Mouse (Mus musculus): ENCODE data around the gene Zfp57. TPM values are rescaled to one million over a fixed set of nuclear protein-coding genes. Genes with fewer than 3 reads are reported as not detected.
A peak's percentile ranks its signal among the peaks of the same experiment; 100 is the strongest.
"Not testable (repeated sequence)": the region's sequence is repeated elsewhere in the genome, so short reads cannot be mapped to it uniquely, and the experiment has no call there.

The Zfp57 gene
- polyA plus RNA-seq, 1 experiment from 2014 or later: 3.4 TPM

DNA sequence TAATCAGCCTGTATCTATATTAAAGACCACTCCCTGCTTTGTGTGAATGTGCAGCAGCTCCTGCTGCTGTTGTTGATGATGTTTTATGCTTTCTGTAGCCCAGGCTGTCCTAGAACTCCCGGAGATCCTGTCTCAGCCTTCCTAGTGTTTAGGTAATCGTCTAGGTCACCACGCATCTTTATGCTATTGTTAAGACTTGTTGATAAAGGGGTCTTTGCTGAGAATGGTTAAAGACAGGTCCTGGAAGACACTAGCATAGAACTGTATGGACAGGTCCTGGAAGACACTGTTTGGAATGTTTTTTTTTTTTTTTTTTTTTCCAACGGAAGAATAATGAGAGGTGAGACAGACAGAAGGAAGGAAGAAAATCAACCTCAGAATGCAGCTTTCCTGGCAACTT lies 2.4 kb downstream of the Zfp57 start:
- Histone ChIP-seq H3K4me3 (ENCODE audit: low read depth, low read length) (peak overlapping the region; percentile 54; the same call in 1 of the 2 replicates), H3K4me1 (ENCODE audit: control insufficient read depth, low read depth, low read length) (no peaks in the 10 kb centered on the region; the same call in 1 of the 2 replicates), H3K27ac (ENCODE audit: low read length) (no peak overlapping the region), H3K27me3 (ENCODE audit: control insufficient read depth, insufficient read depth, low read depth, low read length) (peaks cover 11% of the 10 kb centered on the region), H3K9ac (ENCODE audit: low read depth, low read length) (no peak overlapping the region), H3K4me2 (ENCODE audit: low read depth, low read length) (peak overlapping the region; percentile 62; the same call in 1 of the 2 replicates), H3K36me3 (ENCODE audit: control insufficient read depth, insufficient read depth) (no peaks in the 10 kb centered on the region), H3K9me3 (replicated peaks; ENCODE audit: control insufficient read depth, low read length) (no peaks in the 10 kb centered on the region)
- no peak for ATAC-seq (ENCODE audit: low read depth)
- WGBS (ENCODE audit: insufficient replicate concordance): 35% methylated on average over 4 of the region's 4 CpGs

DNA sequence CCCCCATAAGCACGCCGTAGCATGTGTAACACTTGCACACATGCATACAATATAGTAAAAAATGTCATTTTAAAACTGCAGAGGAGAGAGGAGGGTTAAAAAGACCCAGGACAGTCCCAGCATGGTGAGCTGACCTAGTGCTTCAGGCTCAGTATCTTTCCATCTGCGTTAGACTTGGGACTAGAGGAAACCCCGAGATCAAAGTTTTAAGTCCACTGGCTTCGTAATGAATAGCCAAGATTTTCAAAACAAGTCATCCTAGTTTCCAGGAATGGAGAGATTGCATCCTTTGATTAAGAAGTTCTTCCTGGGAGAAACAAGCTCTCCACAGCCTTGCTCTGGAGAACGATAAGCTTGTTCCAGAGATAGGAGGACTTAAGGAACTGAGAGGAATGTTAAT lies 7.2 kb downstream of the Zfp57 start:
- H3K4me1 ChIP-seq (ENCODE audit: control insufficient read depth, low read depth, low read length): no peaks in the 10 kb centered on the region
- H3K9ac ChIP-seq (ENCODE audit: low read depth, low read length): no peak overlapping the region
- no peaks in the 10 kb centered on the region for H3K9me3 ChIP-seq (replicated peaks; ENCODE audit: control insufficient read depth, low read length)
- H3K27me3 ChIP-seq (ENCODE audit: control insufficient read depth, insufficient read depth, low read depth, low read length): peaks cover 3% of the 10 kb centered on the region; the same call in 1 of the 2 replicates
- no peak overlapping the region for H3K27ac ChIP-seq (ENCODE audit: low read length)
- H3K4me3 ChIP-seq (ENCODE audit: low read depth, low read length): no peak overlapping the region
- 72% methylated on average over 6 of the region's 6 CpGs for WGBS (ENCODE audit: insufficient replicate concordance)
- no peak for ATAC-seq (ENCODE audit: low read depth)
- no peak overlapping the region for H3K4me2 ChIP-seq (ENCODE audit: low read depth, low read length)
- no peaks in the 10 kb centered on the region for H3K36me3 ChIP-seq (ENCODE audit: control insufficient read depth, insufficient read depth)

- H3K9ac ChIP-seq (ENCODE audit: low read depth, low read length): no peak overlapping the region
- H3K27ac ChIP-seq (ENCODE audit: low read length): no peak overlapping the region
- no peak overlapping the region for H3K4me2 ChIP-seq (ENCODE audit: low read depth, low read length)
- no peaks in the 10 kb centered on the region for H3K9me3 ChIP-seq (replicated peaks; ENCODE audit: control insufficient read depth, low read length)
- no peaks in the 10 kb centered on the region for H3K36me3 ChIP-seq (ENCODE audit: control insufficient read depth, insufficient read depth)
- H3K4me3 ChIP-seq (ENCODE audit: low read depth, low read length): no peak overlapping the region
- no peaks in the 10 kb centered on the region for H3K4me1 ChIP-seq (ENCODE audit: control insufficient read depth, low read depth, low read length)
- no peaks in the 10 kb centered on the region for H3K27me3 ChIP-seq (ENCODE audit: control insufficient read depth, insufficient read depth, low read depth, low read length)
- ATAC-seq (ENCODE audit: low read depth): no peak
- 48% methylated on average over 17 of the region's 17 CpGs for WGBS (ENCODE audit: insufficient replicate concordance)
These were observed 8.6 kb downstream of the Zfp57 start for GRCm38 (mm10) chr17:37009460-37010042.

GRCm38 (mm10) chr17:37011719-37012118 lies 10.8 kb downstream of the Zfp57 start:
- Histone ChIP-seq H3K9ac (ENCODE audit: low read depth, low read length) (no peak overlapping the region), H3K36me3 (ENCODE audit: control insufficient read depth, insufficient read depth) (no peaks in the 10 kb centered on the region), H3K4me2 (ENCODE audit: low read depth, low read length) (no peak overlapping the region), H3K4me3 (ENCODE audit: low read depth, low read length) (no peak overlapping the region), H3K4me1 (ENCODE audit: control insufficient read depth, low read depth, low read length) (no peaks in the 10 kb centered on the region), H3K9me3 (replicated peaks; ENCODE audit: control insufficient read depth, low read length) (no peaks in the 10 kb centered on the region), H3K27me3 (ENCODE audit: control insufficient read depth, insufficient read depth, low read depth, low read length) (no peaks in the 10 kb centered on the region), H3K27ac (ENCODE audit: low read length) (no peak overlapping the region)
- ATAC-seq (ENCODE audit: low read depth): no peak
- 60% methylated on average over 3 of the region's 3 CpGs for WGBS (ENCODE audit: insufficient replicate concordance)

DNA sequence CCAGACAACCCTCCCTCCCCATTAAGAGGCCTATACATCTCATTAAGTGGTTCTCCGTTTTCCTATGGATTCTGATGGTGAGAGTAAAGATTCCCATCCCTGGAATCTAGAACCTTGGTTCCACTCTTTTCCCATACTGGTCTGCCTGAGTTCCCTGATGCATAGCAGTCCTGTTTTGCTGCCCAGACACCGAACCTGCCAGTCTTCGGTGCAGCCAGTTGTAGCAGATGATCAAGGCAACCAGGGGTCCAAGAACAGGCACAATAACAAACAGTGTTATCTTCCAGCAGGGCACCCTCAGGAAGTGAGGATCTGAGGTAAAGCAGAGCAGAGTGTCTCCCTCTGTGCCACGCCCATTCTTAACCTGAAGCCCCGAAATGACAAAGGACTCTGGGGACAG lies 11.2 kb downstream of the Zfp57 start:
- Histone ChIP-seq H3K9me3 (replicated peaks; ENCODE audit: control insufficient read depth, low read length) (no peaks in the 10 kb centered on the region), H3K27ac (ENCODE audit: low read length) (no peak overlapping the region), H3K36me3 (ENCODE audit: control insufficient read depth, insufficient read depth) (no peaks in the 10 kb centered on the region), H3K4me1 (ENCODE audit: control insufficient read depth, low read depth, low read length) (no peaks in the 10 kb centered on the region), H3K4me2 (ENCODE audit: low read depth, low read length) (no peak overlapping the region), H3K27me3 (ENCODE audit: control insufficient read depth, insufficient read depth, low read depth, low read length) (no peaks in the 10 kb centered on the region), H3K9ac (ENCODE audit: low read depth, low read length) (no peak overlapping the region), H3K4me3 (ENCODE audit: low read depth, low read length) (no peak overlapping the region)
- WGBS (ENCODE audit: insufficient replicate concordance): 43% methylated on average over 5 of the region's 5 CpGs
- ATAC-seq (ENCODE audit: low read depth): no peak

- H3K27ac ChIP-seq (ENCODE audit: low read length): no peak overlapping the region
- ATAC-seq (ENCODE audit: low read depth): no peak
- H3K9me3 ChIP-seq (replicated peaks; ENCODE audit: control insufficient read depth, low read length): no peaks in the 10 kb centered on the region
- no peaks in the 10 kb centered on the region for H3K27me3 ChIP-seq (ENCODE audit: control insufficient read depth, insufficient read depth, low read depth, low read length)
- no peak overlapping the region for H3K4me3 ChIP-seq (ENCODE audit: low read depth, low read length)
- H3K9ac ChIP-seq (ENCODE audit: low read depth, low read length): no peak overlapping the region
- no peak overlapping the region for H3K4me2 ChIP-seq (ENCODE audit: low read depth, low read length)
- H3K4me1 ChIP-seq (ENCODE audit: control insufficient read depth, low read depth, low read length): no peaks in the 10 kb centered on the region
- no peaks in the 10 kb centered on the region for H3K36me3 ChIP-seq (ENCODE audit: control insufficient read depth, insufficient read depth)
These were observed 15.4 kb downstream of the Zfp57 start for GRCm38 (mm10) chr17:37016333-37016732.

- Histone ChIP-seq H3K4me3 (ENCODE audit: low read depth, low read length) (no peak overlapping the region), H3K4me2 (ENCODE audit: low read depth, low read length) (no peak overlapping the region), H3K27me3 (ENCODE audit: control insufficient read depth, insufficient read depth, low read depth, low read length) (no peaks in the 10 kb centered on the region), H3K9me3 (replicated peaks; ENCODE audit: control insufficient read depth, low read length) (no peaks in the 10 kb centered on the region), H3K4me1 (ENCODE audit: control insufficient read depth, low read depth, low read length) (no peaks in the 10 kb centered on the region), H3K36me3 (ENCODE audit: control insufficient read depth, insufficient read depth) (no peaks in the 10 kb centered on the region), H3K27ac (ENCODE audit: low read length) (no peak overlapping the region), H3K9ac (ENCODE audit: low read depth, low read length) (no peak overlapping the region)
- no peak for ATAC-seq (ENCODE audit: low read depth)
- 54% methylated on average over 3 of the region's 3 CpGs for WGBS (ENCODE audit: insufficient replicate concordance)
These were observed 17.4 kb downstream of the Zfp57 start for GRCm38 (mm10) chr17:37018328-37018727.

DNA sequence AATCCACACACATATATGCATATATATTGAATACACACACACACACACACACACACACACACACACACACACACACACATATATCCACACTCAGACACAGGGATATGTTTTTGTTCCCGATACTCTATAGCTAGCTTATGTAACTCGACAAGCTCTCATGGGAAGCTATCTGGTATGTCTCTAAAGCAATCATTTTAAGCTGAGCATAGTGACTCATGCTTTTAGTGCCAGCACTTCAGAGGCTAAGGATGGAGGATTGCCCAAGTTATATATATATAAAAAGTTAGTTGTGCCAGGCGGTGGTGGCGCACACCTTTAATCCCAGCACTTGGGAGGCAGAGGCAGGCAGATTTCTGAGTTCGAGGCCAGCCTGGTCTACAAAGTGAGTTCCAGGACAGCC lies 18.3 kb downstream of the Zfp57 start:
- not testable (repeated sequence) for H3K27me3 ChIP-seq (ENCODE audit: control insufficient read depth, insufficient read depth, low read depth, low read length); ATAC-seq (ENCODE audit: low read depth); H3K9me3 ChIP-seq (replicated peaks; ENCODE audit: control insufficient read depth, low read length); H3K36me3 ChIP-seq (ENCODE audit: control insufficient read depth, insufficient read depth); H3K4me3 ChIP-seq (ENCODE audit: low read depth, low read length); H3K27ac ChIP-seq (ENCODE audit: low read length); H3K4me1 ChIP-seq (ENCODE audit: control insufficient read depth, low read depth, low read length); H3K9ac ChIP-seq (ENCODE audit: low read depth, low read length); H3K4me2 ChIP-seq (ENCODE audit: low read depth, low read length)
- 55% methylated on average over 5 of the region's 5 CpGs for WGBS (ENCODE audit: insufficient replicate concordance)

DNA sequence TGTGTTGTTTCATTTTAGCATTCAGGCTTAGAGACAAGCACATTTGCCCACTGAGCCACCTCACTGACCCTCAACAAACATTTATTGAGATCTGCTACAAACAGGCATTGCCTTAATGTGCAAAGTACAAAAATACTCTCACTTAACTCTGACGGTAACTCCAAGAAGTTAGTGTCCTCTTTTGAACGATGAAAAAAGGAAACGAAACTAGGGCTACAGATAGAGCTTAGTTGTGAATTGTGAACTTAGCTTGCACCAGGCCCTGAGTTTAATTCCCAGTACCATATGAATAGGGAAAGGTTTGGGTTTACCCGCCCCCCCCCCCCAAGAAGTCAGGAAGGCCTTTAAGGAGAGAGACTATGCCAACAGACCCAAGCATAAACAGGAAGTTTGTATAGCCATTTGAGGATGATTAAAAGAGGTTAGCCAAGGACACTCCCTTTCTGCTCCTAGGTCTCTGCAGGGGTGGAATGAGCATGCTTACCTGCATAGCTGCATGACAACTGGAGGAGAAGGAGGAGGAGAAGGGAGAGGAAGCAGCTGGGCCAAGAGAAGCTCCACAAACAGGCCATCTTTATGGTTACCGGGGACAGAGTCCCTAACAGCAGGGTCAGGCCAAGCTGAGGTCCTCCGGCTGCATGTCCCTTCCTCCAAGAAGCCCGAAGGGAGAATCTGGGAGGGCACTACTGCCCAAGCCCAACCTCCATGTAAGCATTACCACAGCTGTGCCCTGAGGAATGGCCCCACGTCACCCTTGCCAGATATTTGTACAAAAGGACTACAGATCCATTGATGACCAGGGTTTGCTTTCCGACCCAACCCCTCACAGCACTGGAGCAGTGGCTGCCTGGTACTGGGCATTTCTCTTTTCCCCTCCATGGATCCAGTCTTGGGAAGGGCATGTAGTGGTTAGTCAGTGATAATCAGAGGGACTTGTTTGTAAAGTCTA lies 21.9 kb downstream of the Zfp57 start, which contains the start of gene Mog:
Mog (minus strand) TSS at position 771 of the 949 bp plus-strand sequence.
- WGBS (ENCODE audit: insufficient replicate concordance): 54% methylated on average over 9 of the region's 9 CpGs
- ATAC-seq (ENCODE audit: low read depth): no peak
- Histone ChIP-seq H3K9ac (ENCODE audit: low read depth, low read length) (no peak within 1 kb of the TSS), H3K4me2 (ENCODE audit: low read depth, low read length) (no peak within 1 kb of the TSS), H3K4me1 (ENCODE audit: control insufficient read depth, low read depth, low read length) (no peaks in the 10 kb centered on the region), H3K9me3 (replicated peaks; ENCODE audit: control insufficient read depth, low read length) (no peaks in the 10 kb centered on the region), H3K4me3 (ENCODE audit: low read depth, low read length) (no peak within 1 kb of the TSS), H3K27me3 (ENCODE audit: control insufficient read depth, insufficient read depth, low read depth, low read length) (no peaks in the 10 kb centered on the region), H3K27ac (ENCODE audit: low read length) (no peak within 1 kb of the TSS), H3K36me3 (ENCODE audit: control insufficient read depth, insufficient read depth) (no peaks in the 10 kb centered on the region)
